Mouse (Mus musculus) bone marrow macrophage, adult 2 months (primary cell): ENCODE data around the gene Atoh1.

ENCODE experiments used
- CTCF ChIP-seq: IDR thresholded peaks from 2 replicates; pipeline ENCODE4 v1.5.1; 2012; ENCODE audit warnings: low read depth, mild to moderate bottlenecking, low read length, moderate library complexity
- POLR2A ChIP-seq: IDR thresholded peaks from 2 replicates; pipeline ENCODE4 v1.6.1; 2012; ENCODE audit warnings: mild to moderate bottlenecking, low read depth, low read length, borderline replicate concordance

GRCm38 (mm10) chr6:64763901-64764300 lies 35.0 kb downstream of the Atoh1 start:
- TF ChIP-seq POLR2A = no peak
- TF ChIP-seq CTCF = no peak
